ENCODE assay signal across 13 mouse cellular contexts in genomic region chr14:8218238-8218637, GRCm38 (mm10). TPM values are rescaled to one million over a fixed set of nuclear protein-coding genes. Genes with fewer than 3 reads are reported as not detected.
DNase-seq lines count a peak whose midpoint lies in the region; ATAC-seq and TF ChIP-seq lines count a peak whose summit lies in the region.
"Had no signal": no experiment of that assay in that cellular context is flagged by ENCODE, and none has a peak within 500 bp of the region (broad histone marks: within the 10 kb centered on the region; RNA-seq: fewer than 3 reads in every experiment).

No protein-coding gene starts in this region.

- 0 out of 2 replicates have a peak, but pooled peaks cover 1% of the 10 kb centered on the region for H3K79me2 ChIP-seq in heart, adult 2 months (replicated peaks; ENCODE audit: control insufficient read depth, insufficient read depth, low read length)

- TF ChIP-seq POLR2A in heart, adult 2 months (IDR thresholded peaks at IDR 0.05; ENCODE audit: insufficient read depth, low read depth, low read length), result no peak

- H3K4me3 ChIP-seq in left cerebral cortex, adult 2 months, result no peak overlapping the region
- no peak overlapping the region for H3K4me3 ChIP-seq in forebrain, embryonic 15.5 days
- H3K4me3 ChIP-seq in midbrain, postnatal 0 days (ENCODE audit: low read depth, low read length), result no peak overlapping the region
- no peak overlapping the region for H3K4me3 ChIP-seq in heart, adult 2 months
- H3K4me3 ChIP-seq: intestine, embryonic 15.5 days; myocyte had no signal

- no peaks in the 10 kb centered on the region for H3K9me3 ChIP-seq in forebrain, embryonic 15.5 days
- no peaks in the 10 kb centered on the region for H3K9me3 ChIP-seq in midbrain, postnatal 0 days (ENCODE audit: low read length)
- H3K9me3 ChIP-seq: intestine, embryonic 15.5 days had no signal

- H3K27ac ChIP-seq in left cerebral cortex, adult 2 months, result peak overlapping the region; percentile 55
- peak overlapping the region; percentile 50 for H3K27ac ChIP-seq in forebrain, embryonic 15.5 days (replicated peaks)
- no peak overlapping the region for H3K27ac ChIP-seq in midbrain, postnatal 0 days (ENCODE audit: low read depth, low read length)
- H3K27ac ChIP-seq in heart, adult 2 months, result no peak overlapping the region
- H3K27ac ChIP-seq: intestine, embryonic 15.5 days had no signal

- no peaks in the 10 kb centered on the region for H3K27me3 ChIP-seq in forebrain, embryonic 15.5 days
- no peaks in the 10 kb centered on the region; the same call in 1 of the 2 replicates for H3K27me3 ChIP-seq in midbrain, postnatal 0 days (ENCODE audit: insufficient read depth, low read length)
- no peaks in the 10 kb centered on the region for H3K27me3 ChIP-seq in heart, adult 2 months (ENCODE audit: control insufficient read depth, insufficient read depth, low read length)
- H3K27me3 ChIP-seq: intestine, embryonic 15.5 days had no signal

- TF ChIP-seq EP300 in heart, adult 2 months (IDR thresholded peaks at IDR 0.05; ENCODE audit: insufficient read depth, low read depth, low read length), result no peak

- ATAC-seq in forebrain, embryonic 15.5 days (replicated peaks), result no peak
- ATAC-seq in midbrain, postnatal 0 days (ENCODE audit: low FRiP score), result no peak
- ATAC-seq: intestine, embryonic 15.5 days; lung, postnatal 0 days had no signal

- no peak overlapping the region for H3K9ac ChIP-seq in forebrain, embryonic 15.5 days (replicated peaks)
- H3K9ac ChIP-seq in midbrain, postnatal 0 days (replicated peaks; ENCODE audit: low read length, poor library complexity, severe bottlenecking), result no peak overlapping the region
- H3K9ac ChIP-seq in heart, adult 2 months (ENCODE audit: low read depth, low read length), result no peak overlapping the region
- H3K9ac ChIP-seq: intestine, embryonic 15.5 days had no signal

- DNase-seq in left cerebral cortex, adult 2 months (ENCODE audit: extremely low spot score in 1 of 2, low spot score in 2 of 2), result no peak
- DNase-seq in left cerebral cortex, adult 18-20 months (ENCODE audit: low spot score in 2 of 2), result no peak
- DNase-seq in cerebellum, adult 18-20 months, result peak; percentile 48 to 50
- no peak for DNase-seq in midbrain, postnatal 0 days (ENCODE audit: low spot score)
- no peak for DNase-seq in ovary, postnatal 14 days (ENCODE audit: low spot score)
- DNase-seq in spleen, adult 12 weeks (ENCODE audit: low spot score), result no peak
- DNase-seq in heart, adult 2 months, result no peak
- DNase-seq: thymus, adult 18-20 months had no signal

- peaks cover 42% of the 10 kb centered on the region for H3K4me1 ChIP-seq in forebrain, embryonic 15.5 days
- H3K4me1 ChIP-seq in midbrain, postnatal 0 days (ENCODE audit: insufficient read depth, low read length), result no peaks in the 10 kb centered on the region; the same call in none of the 2 replicates
- peaks cover 6% of the 10 kb centered on the region for H3K4me1 ChIP-seq in heart, adult 2 months (ENCODE audit: control insufficient read depth, insufficient read depth, low read length)

- H3K4me2 ChIP-seq in forebrain, embryonic 15.5 days (replicated peaks), result peak overlapping the region; percentile 7
- 0 out of 2 replicates have a peak overlapping the region, but pooled peaks have one; percentile 21 for H3K4me2 ChIP-seq in midbrain, postnatal 0 days (ENCODE audit: low read depth, low read length, poor library complexity, severe bottlenecking)
- H3K4me2 ChIP-seq: intestine, embryonic 15.5 days had no signal

- H3K36me3 ChIP-seq in forebrain, embryonic 15.5 days, result peaks cover 7% of the 10 kb centered on the region
- H3K36me3 ChIP-seq in midbrain, postnatal 0 days (ENCODE audit: insufficient read depth, low read length), result peaks cover 7% of the 10 kb centered on the region
- no peaks in the 10 kb centered on the region; the same call in 1 of the 2 replicates for H3K36me3 ChIP-seq in heart, adult 2 months (ENCODE audit: control insufficient read depth, insufficient read depth, low read length)
- H3K36me3 ChIP-seq: intestine, embryonic 15.5 days had no signal

- no peak; the same call in 1 of the 2 replicates for TF ChIP-seq CTCF in left cerebral cortex, adult 2 months (IDR thresholded peaks at IDR 0.05)
- TF ChIP-seq CTCF in midbrain, postnatal 0 days (IDR thresholded peaks at IDR 0.05), result peak; percentile 32
- no peak for TF ChIP-seq CTCF in heart, adult 2 months (IDR thresholded peaks at IDR 0.05)

- WGBS in forebrain, embryonic 15.5 days, result 18% methylated on average over 7 of the region's 7 CpGs
- 30% methylated on average over 7 of the region's 7 CpGs for WGBS in midbrain, postnatal 0 days
- WGBS in heart, adult 2 months, result 78% methylated on average over 7 of the region's 7 CpGs

- intact Hi-C loops in left cerebral cortex, adult 2 months (cut with DNase I), result no loop called here
- intact Hi-C loops in heart, adult 2 months (cut with DNase I), result loop anchor here (5.0 kb wide), 2 partner anchors 99 to 124 kb away; partner anchors contain the start of gene Fam107a

RNA-seq across cellular contexts. Expression of gene Kctd6, which starts 4.3 kb away (rescaled TPM):
- total RNA-seq in left cerebral cortex, adult 2 months (2021), result 10 to 100 TPM; 41.5 to 42.1 TPM
- 10 to 100 TPM; 40.9 to 43.6 TPM for total RNA-seq in left cerebral cortex, adult 18-20 months (2021)
- 15.7 and 25.1 TPM in 2 replicates for polyA plus RNA-seq in forebrain, embryonic 15.5 days (2015; fragmentation: Nextera tagmentation; extraction: Ambion mirVana)
- 18.7 and 23.1 TPM in 2 replicates for total RNA-seq in midbrain, postnatal 0 days (2014; rRNA removed)
- polyA plus RNA-seq in midbrain, postnatal 0 days (2015; fragmentation: Nextera tagmentation; extraction: Ambion mirVana), result 33.6 and 42.8 TPM in 2 replicates
- 10 to 100 TPM in 1 of 2 experiments, 1 to 10 TPM in 1; 8.4 to 10.3 TPM for total RNA-seq in heart, adult 2 months (2021)
- 7.3 and 10.7 TPM in 2 replicates for polyA plus RNA-seq in heart, adult 2 months (2012; rRNA removed)

RNA-seq across cellular contexts. Expression of gene Acox2, which starts 40.9 kb away (rescaled TPM):
- total RNA-seq in left cerebral cortex, adult 2 months (2021), result under 1 TPM in 1 of 2 experiments, not detected in 1; 0.36 TPM
- not detected for total RNA-seq in left cerebral cortex, adult 18-20 months (2021)
- not detected in 2 replicates for polyA plus RNA-seq in forebrain, embryonic 15.5 days (2015; fragmentation: Nextera tagmentation; extraction: Ambion mirVana)
- total RNA-seq in midbrain, postnatal 0 days (2014; rRNA removed), result 0.44 TPM in 1 of 2 replicates, not detected in the other
- polyA plus RNA-seq in midbrain, postnatal 0 days (2015; fragmentation: Nextera tagmentation; extraction: Ambion mirVana), result 0.10 and 0.28 TPM in 2 replicates
- total RNA-seq in heart, adult 2 months (2021), result under 1 TPM; 0.34 to 0.91 TPM
- polyA plus RNA-seq in heart, adult 2 months (2012; rRNA removed), result 0.73 and 1.3 TPM in 2 replicates
- total RNA-seq: left cerebral cortex, postnatal 25 days had no signal

RNA-seq across cellular contexts. Expression of gene Pdhb, which starts 45.4 kb away (rescaled TPM):
- 100 to 1,000 TPM; 159 to 168 TPM for total RNA-seq in left cerebral cortex, adult 2 months (2021)
- total RNA-seq in left cerebral cortex, adult 18-20 months (2021), result 100 to 1,000 TPM; 156 to 161 TPM
- polyA plus RNA-seq in forebrain, embryonic 15.5 days (2015; fragmentation: Nextera tagmentation; extraction: Ambion mirVana), result 235 and 239 TPM in 2 replicates
- 153 and 192 TPM in 2 replicates for total RNA-seq in midbrain, postnatal 0 days (2014; rRNA removed)
- polyA plus RNA-seq in midbrain, postnatal 0 days (2015; fragmentation: Nextera tagmentation; extraction: Ambion mirVana), result 256 and 264 TPM in 2 replicates
- total RNA-seq in heart, adult 2 months (2021), result 100 to 1,000 TPM; 722 to 825 TPM
- 324 and 636 TPM in 2 replicates for polyA plus RNA-seq in heart, adult 2 months (2012; rRNA removed)

Comparison
In these comparisons a context has a peak if more than half of its experiments do, and no peak if none do; other contexts are left out.
1. DNase-seq: peak in cerebellum, adult 18-20 months (2 of 2); none in left cerebral cortex, adult 2 months (0 of 2), left cerebral cortex, adult 18-20 months (0 of 2), midbrain, postnatal 0 days (single experiment), ovary, postnatal 14 days (single experiment), spleen, adult 12 weeks (single experiment) and heart, adult 2 months (0 of 2).
2. H3K27ac ChIP-seq: peak in left cerebral cortex, adult 2 months (single experiment) and forebrain, embryonic 15.5 days (single experiment); none in midbrain, postnatal 0 days (single experiment) and heart, adult 2 months (single experiment).